Mouse (Mus musculus) CH12.LX (cell line): ENCODE measurements at regions not wholly inside any gene's neighbourhood (a gene's known extent, or its start where the extent isn't known, plus 50 kb on each side); places are given as distances from the start of the nearest gene placed in this dataset.

ENCODE experiments used
- CTCF ChIP-seq, 2 experiments: IDR thresholded peaks in 1 of 2; conservative IDR thresholded peaks in 1 of 2; 2 replicates each; pipeline ENCODE4 v1.5.1; 2011 to 2012; ENCODE audit warnings: low read depth in 2 of 2, low read length in 2 of 2, improper control_type of control experiment in 1 of 2, inconsistent platforms in 1 of 2, mild to moderate bottlenecking in 1 of 2, moderate library complexity in 1 of 2
- E2F4 ChIP-seq: IDR thresholded peaks from 2 replicates; pipeline ENCODE4 v1.6.1; 2011; ENCODE audit warnings: low read depth, low read length, improper control_type of control experiment; ENCODE audit not compliant: insufficient replicate concordance
- EP300 ChIP-seq: IDR thresholded peaks from 2 replicates; pipeline ENCODE4 v1.6.1; 2011; ENCODE audit warnings: low read length, improper control_type of control experiment
- GABPA ChIP-seq: IDR thresholded peaks from 2 replicates; pipeline ENCODE4 v1.6.1; 2012; ENCODE audit warnings: low read depth, low read length, improper control_type of control experiment, inconsistent platforms; ENCODE audit not compliant: insufficient replicate concordance

DNA sequence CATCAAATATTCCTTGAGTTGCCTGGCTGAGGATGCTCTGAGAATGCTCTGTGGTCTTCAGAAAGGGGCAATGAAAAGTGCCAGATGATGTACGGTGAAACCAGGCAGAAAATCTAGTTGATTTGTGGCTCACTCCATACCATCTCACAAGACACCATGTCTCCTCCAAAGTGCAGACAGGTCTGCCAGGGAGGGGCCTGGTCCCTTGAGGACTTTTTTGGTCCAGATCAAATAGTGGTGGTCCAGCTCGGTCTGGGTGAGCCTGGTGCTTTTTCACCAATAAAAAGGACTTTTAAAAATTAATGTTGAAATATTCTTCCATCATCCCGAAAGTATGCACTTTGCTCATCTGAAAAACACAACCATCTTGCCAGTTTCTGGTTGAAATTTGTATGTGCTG, 224.2 kb downstream of the Cog6 start:
- TF ChIP-seq CTCF (conservative IDR thresholded peaks at IDR 0.05 in 1 of 2, IDR thresholded peaks at IDR 0.05 in 1 of 2; ENCODE audit: low read depth in 2 of 2, low read length in 2 of 2) = no peak
- TF ChIP-seq E2F4 = no peak
- no peak for TF ChIP-seq GABPA
- no peak for TF ChIP-seq EP300
